In genomic region chr17:48418174-48418573, GRCm38 (mm10) we compare ENCODE assay signal across 9 mouse cellular contexts. TPM values are rescaled to one million over a fixed set of nuclear protein-coding genes. Genes with fewer than 3 reads are reported as not detected.
A peak's percentile ranks its signal among the peaks of the same experiment; 100 is the strongest.
DNase-seq lines count a peak whose midpoint lies in the region; ATAC-seq lines count a peak whose summit lies in the region.
"Had no signal": no experiment of that assay in that cellular context is flagged by ENCODE, and none has a peak within 500 bp of the region (broad histone marks: within the 10 kb centered on the region; RNA-seq: fewer than 3 reads in every experiment).

No protein-coding gene starts in this region.

- no peaks in the 10 kb centered on the region for H3K27me3 ChIP-seq in midbrain, embryonic 11.5 days (ENCODE audit: control insufficient read depth, insufficient read depth, low read length)
- H3K27me3 ChIP-seq in midbrain, embryonic 15.5 days (replicated peaks): no peaks in the 10 kb centered on the region
- no peaks in the 10 kb centered on the region for H3K27me3 ChIP-seq in liver, embryonic 11.5 days (replicated peaks; ENCODE audit: control insufficient read depth, insufficient read depth, low read length)
- H3K27me3 ChIP-seq: limb, embryonic 13.5 days had no signal

- WGBS in midbrain, embryonic 11.5 days: 86% methylated on average over 7 of the region's 7 CpGs
- WGBS in midbrain, embryonic 15.5 days: 84% methylated on average over 7 of the region's 7 CpGs
- 34% methylated on average over 7 of the region's 7 CpGs for WGBS in liver, embryonic 11.5 days

- no peak overlapping the region for H3K4me3 ChIP-seq in midbrain, embryonic 11.5 days (ENCODE audit: low read depth, low read length)
- no peak overlapping the region for H3K4me3 ChIP-seq in midbrain, embryonic 15.5 days
- peak overlapping the region; percentile 18; the same call in 1 of the 2 replicates for H3K4me3 ChIP-seq in liver, embryonic 11.5 days (ENCODE audit: low read depth, low read length)
- H3K4me3 ChIP-seq: limb, embryonic 13.5 days had no signal

- peak; percentile 33 for DNase-seq in midbrain, embryonic 11.5 days (ENCODE audit: low spot score, missing footprints)
- no peak for DNase-seq in liver, embryonic 11.5 days (ENCODE audit: low spot score)
- DNase-seq in yolk sac, embryonic 10.5 days (ENCODE audit: low spot score): peak; percentile 84
- DNase-seq in right cerebral cortex, postnatal 10 days (ENCODE audit: low spot score in 2 of 2): no peak
- DNase-seq: cerebellum, postnatal 25 days had no signal

- H3K4me2 ChIP-seq in midbrain, embryonic 11.5 days: no peak overlapping the region
- H3K4me2 ChIP-seq in midbrain, embryonic 15.5 days: no peak overlapping the region
- H3K4me2 ChIP-seq in liver, embryonic 11.5 days: peak overlapping the region; percentile 53
- H3K4me2 ChIP-seq: limb, embryonic 13.5 days had no signal

- no peak overlapping the region for H3K27ac ChIP-seq in midbrain, embryonic 11.5 days (ENCODE audit: low read depth, low read length)
- H3K27ac ChIP-seq in midbrain, embryonic 15.5 days: no peak overlapping the region
- no peak overlapping the region; the same call in 1 of the 2 replicates for H3K27ac ChIP-seq in liver, embryonic 11.5 days (ENCODE audit: low read depth, low read length)
- H3K27ac ChIP-seq: limb, embryonic 13.5 days had no signal

- no peak overlapping the region for H3K9ac ChIP-seq in midbrain, embryonic 11.5 days (ENCODE audit: low read length)
- no peak overlapping the region for H3K9ac ChIP-seq in midbrain, embryonic 15.5 days
- 0 out of 2 replicates have a peak overlapping the region, but pooled peaks have one; percentile 0 for H3K9ac ChIP-seq in liver, embryonic 11.5 days (ENCODE audit: low read depth, low read length)
- H3K9ac ChIP-seq: limb, embryonic 13.5 days had no signal

- no peak for ATAC-seq in midbrain, embryonic 11.5 days (ENCODE audit: low FRiP score)
- no peak for ATAC-seq in midbrain, embryonic 15.5 days (replicated peaks)
- peak; percentile 58 to 75 for ATAC-seq in hematopoietic stem cell, adult 5-6 weeks (replicated peaks in 1 of 2; ENCODE audit: insufficient read depth in 1 of 2, low FRiP score in 2 of 2, low TSS enrichment in 1 of 2, low read depth in 1 of 2, poor library complexity in 2 of 2, severe bottlenecking in 2 of 2)
- peak; percentile 60 for ATAC-seq in liver, embryonic 11.5 days (replicated peaks; ENCODE audit: low FRiP score)
- ATAC-seq in activated CD4-positive, CD25-positive, alpha-beta regulatory T cell, adult 4 months: no peak

- H3K4me1 ChIP-seq in midbrain, embryonic 11.5 days (ENCODE audit: control insufficient read depth, insufficient read depth, low read length): no peaks in the 10 kb centered on the region
- no peaks in the 10 kb centered on the region for H3K4me1 ChIP-seq in midbrain, embryonic 15.5 days
- peaks cover 21% of the 10 kb centered on the region for H3K4me1 ChIP-seq in liver, embryonic 11.5 days (replicated peaks; ENCODE audit: control insufficient read depth, insufficient read depth, low read length)
- H3K4me1 ChIP-seq: limb, embryonic 13.5 days had no signal

- H3K36me3 ChIP-seq in midbrain, embryonic 11.5 days (ENCODE audit: control insufficient read depth, insufficient read depth, low read length): peaks cover 4% of the 10 kb centered on the region; the same call in 1 of the 2 replicates
- no peaks in the 10 kb centered on the region; the same call in 1 of the 2 replicates for H3K36me3 ChIP-seq in midbrain, embryonic 15.5 days (replicated peaks)
- H3K36me3 ChIP-seq in liver, embryonic 11.5 days (ENCODE audit: control insufficient read depth, insufficient read depth, low read length): peaks cover 15% of the 10 kb centered on the region

- H3K9me3 ChIP-seq in midbrain, embryonic 11.5 days (ENCODE audit: control insufficient read depth, low read length): no peaks in the 10 kb centered on the region
- H3K9me3 ChIP-seq in midbrain, embryonic 15.5 days: no peaks in the 10 kb centered on the region
- H3K9me3 ChIP-seq in liver, embryonic 11.5 days (ENCODE audit: control insufficient read depth, low read length): no peaks in the 10 kb centered on the region
- H3K9me3 ChIP-seq: limb, embryonic 13.5 days had no signal

RNA-seq across cellular contexts. Expression of gene Oard1, which starts 8.4 kb away (rescaled TPM):
- polyA plus RNA-seq in midbrain, embryonic 11.5 days (2014; fragmentation: Nextera tagmentation; extraction: Ambion mirVana): 95.9 and 101 TPM in 2 replicates
- 38.3 and 41.3 TPM in 2 replicates for polyA plus RNA-seq in midbrain, embryonic 15.5 days (2015; fragmentation: Nextera tagmentation; extraction: Ambion mirVana)
- 60.4 and 65.4 TPM in 2 replicates for total RNA-seq in hematopoietic stem cell, adult 5-6 weeks (2017)
- polyA plus RNA-seq in liver, embryonic 11.5 days (2014; fragmentation: Nextera tagmentation; extraction: Ambion mirVana): 76.8 and 80.2 TPM in 2 replicates
- polyA plus RNA-seq in activated CD4-positive, CD25-positive, alpha-beta regulatory T cell, adult 4 months (2017; shearing (Covaris generic)): 10 to 100 TPM; 80.8 to 86.1 TPM

RNA-seq across cellular contexts. Expression of gene Nfya, which starts 8.5 kb away (rescaled TPM):
- polyA plus RNA-seq in midbrain, embryonic 11.5 days (2014; fragmentation: Nextera tagmentation; extraction: Ambion mirVana): 18.4 and 19.4 TPM in 2 replicates
- polyA plus RNA-seq in midbrain, embryonic 15.5 days (2015; fragmentation: Nextera tagmentation; extraction: Ambion mirVana): 12.2 and 12.3 TPM in 2 replicates
- 47.1 and 83.8 TPM in 2 replicates for total RNA-seq in hematopoietic stem cell, adult 5-6 weeks (2017)
- polyA plus RNA-seq in liver, embryonic 11.5 days (2014; fragmentation: Nextera tagmentation; extraction: Ambion mirVana): 18.7 and 20.4 TPM in 2 replicates
- 10 to 100 TPM in 1 of 2 experiments, 1 to 10 TPM in 1; 9.6 to 11.9 TPM for polyA plus RNA-seq in activated CD4-positive, CD25-positive, alpha-beta regulatory T cell, adult 4 months (2017; shearing (Covaris generic))

RNA-seq across cellular contexts. Expression of gene Apobec2, which starts 14.6 kb away (rescaled TPM):
- 1.0 and 1.3 TPM in 2 replicates for polyA plus RNA-seq in midbrain, embryonic 11.5 days (2014; fragmentation: Nextera tagmentation; extraction: Ambion mirVana)
- polyA plus RNA-seq in midbrain, embryonic 15.5 days (2015; fragmentation: Nextera tagmentation; extraction: Ambion mirVana): 0.31 and 0.55 TPM in 2 replicates
- total RNA-seq in hematopoietic stem cell, adult 5-6 weeks (2017): not detected in 2 replicates
- polyA plus RNA-seq in liver, embryonic 11.5 days (2014; fragmentation: Nextera tagmentation; extraction: Ambion mirVana): 2.5 and 3.0 TPM in 2 replicates
- polyA plus RNA-seq in activated CD4-positive, CD25-positive, alpha-beta regulatory T cell, adult 4 months (2017; shearing (Covaris generic)): 1 to 10 TPM; 2.8 to 3.0 TPM

RNA-seq across cellular contexts. Expression of gene Tspo2, which starts 33.1 kb away (rescaled TPM):
- 0.36 and 0.61 TPM in 2 replicates for polyA plus RNA-seq in midbrain, embryonic 11.5 days (2014; fragmentation: Nextera tagmentation; extraction: Ambion mirVana)
- polyA plus RNA-seq in midbrain, embryonic 15.5 days (2015; fragmentation: Nextera tagmentation; extraction: Ambion mirVana): 1.7 and 2.6 TPM in 2 replicates
- 1.2 and 10.7 TPM in 2 replicates for total RNA-seq in hematopoietic stem cell, adult 5-6 weeks (2017)
- 68.1 and 68.7 TPM in 2 replicates for polyA plus RNA-seq in liver, embryonic 11.5 days (2014; fragmentation: Nextera tagmentation; extraction: Ambion mirVana)
- 1 to 10 TPM in 1 of 2 experiments, not detected in 1; 3.6 TPM for polyA plus RNA-seq in activated CD4-positive, CD25-positive, alpha-beta regulatory T cell, adult 4 months (2017; shearing (Covaris generic))

RNA-seq across cellular contexts. Expression of gene Unc5cl, which starts 36.5 kb away (rescaled TPM):
- 0.22 TPM in 1 of 2 replicates, not detected in the other for polyA plus RNA-seq in midbrain, embryonic 11.5 days (2014; fragmentation: Nextera tagmentation; extraction: Ambion mirVana)
- polyA plus RNA-seq in midbrain, embryonic 15.5 days (2015; fragmentation: Nextera tagmentation; extraction: Ambion mirVana): 0.22 and 0.23 TPM in 2 replicates
- total RNA-seq in hematopoietic stem cell, adult 5-6 weeks (2017): 2.6 and 4.5 TPM in 2 replicates
- 1.0 and 2.0 TPM in 2 replicates for polyA plus RNA-seq in liver, embryonic 11.5 days (2014; fragmentation: Nextera tagmentation; extraction: Ambion mirVana)
- polyA plus RNA-seq in activated CD4-positive, CD25-positive, alpha-beta regulatory T cell, adult 4 months (2017; shearing (Covaris generic)): 10 to 100 TPM; 19.0 to 19.1 TPM

Comparison
In these comparisons a context has a peak if more than half of its experiments do, and no peak if none do; other contexts are left out.
1. ATAC-seq: peak in hematopoietic stem cell, adult 5-6 weeks (2 of 2) and liver, embryonic 11.5 days (single experiment); none in midbrain, embryonic 11.5 days (single experiment), midbrain, embryonic 15.5 days (single experiment) and activated CD4-positive, CD25-positive, alpha-beta regulatory T cell, adult 4 months (single experiment).
2. DNase-seq: peak in midbrain, embryonic 11.5 days (single experiment) and yolk sac, embryonic 10.5 days (single experiment); none in liver, embryonic 11.5 days (single experiment) and right cerebral cortex, postnatal 10 days (0 of 2).